Mouse (Mus musculus): ENCODE data around the gene Umps. TPM values are rescaled to one million over a fixed set of nuclear protein-coding genes. Genes with fewer than 3 reads are reported as not detected.

Gene Umps
- polyA plus RNA-seq, 1 experiment from 2014 or later, result 66.3 TPM

DNA sequence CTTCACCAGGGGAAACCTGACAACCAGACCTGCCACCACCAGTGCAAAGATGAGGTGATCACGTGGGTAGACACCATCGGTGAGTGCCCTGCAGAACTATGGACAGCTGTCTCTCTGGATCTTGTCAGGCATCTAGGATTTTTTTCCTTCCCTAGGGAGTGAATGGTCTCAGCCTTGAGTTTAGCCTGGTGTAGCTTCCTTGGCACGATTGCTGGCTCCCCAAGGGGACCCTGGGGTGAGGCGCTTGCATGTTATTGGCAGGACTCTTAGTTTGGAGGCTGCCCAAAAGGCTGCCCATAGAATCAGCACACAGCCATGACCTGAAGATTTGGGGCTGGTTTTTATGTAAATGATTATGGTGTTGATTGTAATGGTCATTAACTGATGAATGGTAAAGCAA, 22.7 kb downstream of the Umps start:
- Histone ChIP-seq H3K27ac (ENCODE audit: low read length) (no peak overlapping the region), H3K4me1 (ENCODE audit: insufficient read depth, low read length) (peaks cover 49% of the 10 kb centered on the region)

DNA sequence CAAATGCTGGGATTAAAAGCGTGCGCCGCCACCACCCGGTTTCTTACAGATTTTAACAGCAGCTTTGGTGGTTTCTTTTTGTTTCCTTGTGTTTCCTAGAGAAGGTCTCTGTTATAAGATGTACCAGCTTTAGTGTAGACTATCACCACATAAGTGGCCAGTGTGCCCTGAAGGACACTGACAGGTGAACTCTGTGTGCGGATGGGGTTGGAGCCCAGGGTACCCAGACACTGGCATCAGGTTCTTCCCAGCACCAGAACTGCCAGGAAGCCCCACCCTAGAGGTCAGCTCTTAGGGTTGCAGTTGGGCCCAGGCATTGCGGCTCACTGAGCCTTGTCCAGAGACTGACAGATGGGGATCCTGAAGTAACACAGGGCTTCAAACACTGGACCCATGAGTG, 23.4 kb downstream of the Umps start:
- 96% methylated on average over 6 of the region's 6 CpGs for WGBS
- Histone ChIP-seq H3K9me3 (ENCODE audit: low read length) (no peaks in the 10 kb centered on the region), H3K27me3 (ENCODE audit: insufficient read depth, low read length) (no peaks in the 10 kb centered on the region), H3K36me3 (ENCODE audit: insufficient read depth, low read length) (no peaks in the 10 kb centered on the region), H3K4me1 (ENCODE audit: insufficient read depth, low read length) (peaks cover 56% of the 10 kb centered on the region), H3K9ac (replicated peaks; ENCODE audit: low read length) (no peak overlapping the region), H3K27ac (ENCODE audit: low read length) (no peak overlapping the region), H3K4me2 (replicated peaks; ENCODE audit: low read depth, low read length) (no peak overlapping the region), H3K4me3 (ENCODE audit: low read length) (no peak overlapping the region)
- no peak for ATAC-seq (ENCODE audit: low FRiP score, low TSS enrichment)

More for the DNA sequence above, 22.7 kb downstream of the Umps start:
- no peak for ATAC-seq (ENCODE audit: low FRiP score, low TSS enrichment)
- Histone ChIP-seq H3K9ac (replicated peaks; ENCODE audit: low read length) (no peak overlapping the region), H3K36me3 (ENCODE audit: insufficient read depth, low read length) (peaks cover 5% of the 10 kb centered on the region; the same call in 1 of the 2 replicates), H3K4me3 (ENCODE audit: low read length) (no peak overlapping the region), H3K27me3 (ENCODE audit: insufficient read depth, low read length) (no peaks in the 10 kb centered on the region), H3K4me2 (replicated peaks; ENCODE audit: low read depth, low read length) (no peak overlapping the region), H3K9me3 (ENCODE audit: low read length) (no peaks in the 10 kb centered on the region)
- WGBS, result 87% methylated on average over 4 of the region's 4 CpGs

GRCm38 (mm10) chr16:33942341-33942740, 24.5 kb downstream of the Umps start:
- peak overlapping the region; percentile 76; the same call in 1 of the 2 replicates for H3K27ac ChIP-seq (ENCODE audit: low read length)
- no peaks in the 10 kb centered on the region; the same call in 1 of the 2 replicates for H3K27me3 ChIP-seq (ENCODE audit: insufficient read depth, low read length)
- H3K4me1 ChIP-seq (ENCODE audit: insufficient read depth, low read length), result peaks cover 62% of the 10 kb centered on the region
- H3K4me3 ChIP-seq (ENCODE audit: low read length), result no peak overlapping the region
- H3K9ac ChIP-seq (replicated peaks; ENCODE audit: low read length), result no peak overlapping the region
- H3K4me2 ChIP-seq (replicated peaks; ENCODE audit: low read depth, low read length), result no peak overlapping the region
- no peak for ATAC-seq (ENCODE audit: low FRiP score, low TSS enrichment)
- no peaks in the 10 kb centered on the region for H3K9me3 ChIP-seq (ENCODE audit: low read length)
- H3K36me3 ChIP-seq (ENCODE audit: insufficient read depth, low read length), result no peaks in the 10 kb centered on the region
- WGBS, result 34% methylated on average over 11 of the region's 11 CpGs

DNA sequence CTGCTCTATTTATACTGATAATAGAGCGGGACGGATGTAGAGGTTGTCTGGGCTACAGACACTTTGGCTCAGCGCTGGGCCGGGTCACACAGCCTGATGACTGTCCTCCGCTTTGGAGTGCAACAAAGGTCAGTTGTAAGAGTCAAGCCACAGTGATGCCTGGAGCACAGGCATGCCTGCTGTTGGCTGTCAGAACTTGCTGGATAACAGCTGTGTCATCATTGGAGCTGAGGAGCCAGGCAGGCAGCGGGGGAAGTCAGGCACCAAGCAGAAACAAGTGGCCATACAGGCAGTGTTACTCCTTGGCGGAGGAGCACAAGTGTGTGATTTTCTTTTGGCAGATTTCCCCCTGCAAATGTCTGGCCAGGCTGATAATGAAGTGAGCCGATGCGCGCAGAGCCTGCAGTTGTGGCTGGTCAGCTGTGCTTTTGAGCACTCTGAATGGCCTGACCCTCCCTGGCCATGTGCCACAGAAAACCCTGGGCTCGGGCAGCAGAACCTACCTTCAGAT, 25.5 kb downstream of the Umps start:
- Histone ChIP-seq H3K4me3 (ENCODE audit: low read length) (no peak overlapping the region), H3K9ac (replicated peaks; ENCODE audit: low read length) (no peak overlapping the region), H3K4me2 (replicated peaks; ENCODE audit: low read depth, low read length) (no peak overlapping the region), H3K27me3 (ENCODE audit: insufficient read depth, low read length) (no peaks in the 10 kb centered on the region; the same call in 1 of the 2 replicates), H3K27ac (ENCODE audit: low read length) (peak overlapping the region; percentile 76), H3K4me1 (ENCODE audit: insufficient read depth, low read length) (peaks cover 62% of the 10 kb centered on the region), H3K9me3 (ENCODE audit: low read length) (no peaks in the 10 kb centered on the region), H3K36me3 (ENCODE audit: insufficient read depth, low read length) (no peaks in the 10 kb centered on the region)
- 26% methylated on average over 11 of the region's 11 CpGs for WGBS
- peak; percentile 49 for ATAC-seq (ENCODE audit: low FRiP score, low TSS enrichment)

GRCm38 (mm10) chr16:33940095-33940494, 26.7 kb downstream of the Umps start:
- Histone ChIP-seq H3K4me3 (ENCODE audit: low read length) (no peak overlapping the region), H3K27me3 (ENCODE audit: insufficient read depth, low read length) (no peaks in the 10 kb centered on the region; the same call in 1 of the 2 replicates), H3K9me3 (ENCODE audit: low read length) (no peaks in the 10 kb centered on the region), H3K27ac (ENCODE audit: low read length) (0 out of 2 replicates have a peak overlapping the region, but pooled peaks have one; percentile 33), H3K36me3 (ENCODE audit: insufficient read depth, low read length) (no peaks in the 10 kb centered on the region), H3K9ac (replicated peaks; ENCODE audit: low read length) (no peak overlapping the region), H3K4me1 (ENCODE audit: insufficient read depth, low read length) (peaks cover 54% of the 10 kb centered on the region), H3K4me2 (replicated peaks; ENCODE audit: low read depth, low read length) (no peak overlapping the region)
- WGBS, result 62% methylated on average over 5 of the region's 5 CpGs
- no peak for ATAC-seq (ENCODE audit: low FRiP score, low TSS enrichment)

- Histone ChIP-seq H3K27me3 (ENCODE audit: insufficient read depth, low read length) (no peaks in the 10 kb centered on the region; the same call in 1 of the 2 replicates), H3K9me3 (ENCODE audit: low read length) (no peaks in the 10 kb centered on the region), H3K36me3 (ENCODE audit: insufficient read depth, low read length) (no peaks in the 10 kb centered on the region), H3K27ac (ENCODE audit: low read length) (0 out of 2 replicates have a peak overlapping the region, but pooled peaks have one; percentile 33), H3K9ac (replicated peaks; ENCODE audit: low read length) (no peak overlapping the region; the same call in 1 of the 2 replicates), H3K4me2 (replicated peaks; ENCODE audit: low read depth, low read length) (no peak overlapping the region), H3K4me3 (ENCODE audit: low read length) (no peak overlapping the region), H3K4me1 (ENCODE audit: insufficient read depth, low read length) (peaks cover 58% of the 10 kb centered on the region)
- WGBS, result 12% methylated on average over 9 of the region's 9 CpGs
- 0 out of 2 replicates have a peak, but pooled peaks have one; percentile 8 for ATAC-seq (ENCODE audit: low FRiP score, low TSS enrichment)
Measured at GRCm38 (mm10) chr16:33939636-33940035, 27.2 kb downstream of the Umps start.

DNA sequence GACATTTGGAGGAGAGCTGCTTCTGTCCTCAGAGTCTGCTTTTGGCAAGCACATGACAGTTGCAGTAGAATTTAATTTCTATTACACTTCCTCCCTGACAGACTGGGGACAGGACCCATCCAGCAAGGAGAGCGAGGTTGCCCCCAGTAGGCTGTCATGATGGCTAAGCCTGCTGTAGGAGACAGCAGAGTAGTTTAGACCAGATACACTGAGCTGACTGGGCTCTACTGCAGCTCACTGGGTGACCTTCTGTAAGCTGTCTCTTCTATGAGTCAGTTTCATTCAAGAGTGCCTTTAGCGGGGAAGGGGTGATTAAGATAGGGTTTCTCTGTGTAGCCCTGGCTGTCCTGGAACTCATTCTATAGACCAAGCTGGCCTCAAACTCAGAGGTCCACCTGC, 27.7 kb downstream of the Umps start:
- ATAC-seq (ENCODE audit: low FRiP score, low TSS enrichment), result no peak
- no peak overlapping the region for H3K4me3 ChIP-seq (ENCODE audit: low read length)
- WGBS, result 58% methylated on average over 2 of the region's 2 CpGs
- no peak overlapping the region for H3K4me2 ChIP-seq (replicated peaks; ENCODE audit: low read depth, low read length)
- peaks cover 62% of the 10 kb centered on the region for H3K4me1 ChIP-seq (ENCODE audit: insufficient read depth, low read length)
- no peaks in the 10 kb centered on the region for H3K36me3 ChIP-seq (ENCODE audit: insufficient read depth, low read length)
- H3K27me3 ChIP-seq (ENCODE audit: insufficient read depth, low read length), result no peaks in the 10 kb centered on the region; the same call in 1 of the 2 replicates
- no peak overlapping the region for H3K27ac ChIP-seq (ENCODE audit: low read length)
- no peaks in the 10 kb centered on the region for H3K9me3 ChIP-seq (ENCODE audit: low read length)
- H3K9ac ChIP-seq (replicated peaks; ENCODE audit: low read length), result no peak overlapping the region

GRCm38 (mm10) chr16:33938311-33939132, 28.3 kb downstream of the Umps start:
- H3K9ac ChIP-seq (replicated peaks; ENCODE audit: low read length), result no peak overlapping the region
- H3K27ac ChIP-seq (ENCODE audit: low read length), result 0 out of 2 replicates have a peak overlapping the region, but pooled peaks have one; percentile 16
- H3K4me2 ChIP-seq (replicated peaks; ENCODE audit: low read depth, low read length), result no peak overlapping the region
- H3K9me3 ChIP-seq (ENCODE audit: low read length), result no peaks in the 10 kb centered on the region
- 51% methylated on average over 12 of the region's 12 CpGs for WGBS
- H3K36me3 ChIP-seq (ENCODE audit: insufficient read depth, low read length), result no peaks in the 10 kb centered on the region
- H3K27me3 ChIP-seq (ENCODE audit: insufficient read depth, low read length), result no peaks in the 10 kb centered on the region; the same call in 1 of the 2 replicates
- no peak overlapping the region for H3K4me3 ChIP-seq (ENCODE audit: low read length)
- ATAC-seq (ENCODE audit: low FRiP score, low TSS enrichment), result no peak
- H3K4me1 ChIP-seq (ENCODE audit: insufficient read depth, low read length), result peaks cover 64% of the 10 kb centered on the region

DNA sequence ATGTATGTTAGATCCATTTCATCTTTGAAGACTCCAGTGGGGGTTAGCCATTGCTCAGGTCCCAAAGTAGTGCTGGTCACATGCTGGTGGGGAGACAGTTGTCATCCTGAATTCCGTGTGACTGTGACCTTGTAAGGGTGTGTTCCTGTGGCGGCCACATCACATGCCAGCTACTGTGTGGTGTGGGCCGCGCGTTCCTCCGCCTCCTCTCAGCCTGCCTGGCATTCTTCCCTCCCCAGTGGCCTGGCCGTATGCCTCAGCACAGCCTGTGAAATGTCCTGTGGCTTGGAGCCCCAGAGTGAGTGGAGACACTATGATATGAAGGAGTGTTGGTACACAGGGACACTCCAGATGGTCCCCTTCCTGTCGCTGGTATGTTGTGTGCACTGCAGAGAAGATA, 29.3 kb downstream of the Umps start:
- H3K4me1 ChIP-seq (ENCODE audit: insufficient read depth, low read length), result peaks cover 60% of the 10 kb centered on the region
- no peaks in the 10 kb centered on the region for H3K9me3 ChIP-seq (ENCODE audit: low read length)
- H3K9ac ChIP-seq (replicated peaks; ENCODE audit: low read length), result no peak overlapping the region
- no peaks in the 10 kb centered on the region; the same call in 1 of the 2 replicates for H3K27me3 ChIP-seq (ENCODE audit: insufficient read depth, low read length)
- WGBS, result 76% methylated on average over 8 of the region's 8 CpGs
- no peak for ATAC-seq (ENCODE audit: low FRiP score, low TSS enrichment)
- H3K27ac ChIP-seq (ENCODE audit: low read length), result no peak overlapping the region
- H3K4me3 ChIP-seq (ENCODE audit: low read length), result no peak overlapping the region
- H3K36me3 ChIP-seq (ENCODE audit: insufficient read depth, low read length), result no peaks in the 10 kb centered on the region
- H3K4me2 ChIP-seq (replicated peaks; ENCODE audit: low read depth, low read length), result no peak overlapping the region

DNA sequence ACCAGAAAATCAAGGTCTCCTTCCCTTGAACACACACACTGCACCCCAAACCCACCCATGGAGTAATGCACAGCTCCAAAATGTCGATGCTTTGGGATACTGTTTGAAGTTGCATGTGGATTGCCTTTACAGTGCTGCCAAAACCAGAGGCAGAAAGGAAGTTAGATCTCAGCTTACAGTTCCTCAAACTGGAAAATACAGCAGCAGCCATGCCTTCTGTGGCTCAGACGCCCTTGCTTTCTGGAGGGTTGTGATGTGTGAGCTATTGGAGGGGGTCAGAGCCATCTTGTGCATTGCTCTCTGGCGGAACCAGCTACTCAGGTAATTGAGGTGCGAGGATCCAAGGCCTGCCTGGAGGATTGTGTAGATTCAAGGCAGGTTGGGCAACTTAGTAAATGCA, 30.0 kb downstream of the Umps start:
- Histone ChIP-seq H3K27ac (ENCODE audit: low read length) (no peak overlapping the region), H3K36me3 (ENCODE audit: insufficient read depth, low read length) (no peaks in the 10 kb centered on the region), H3K4me2 (replicated peaks; ENCODE audit: low read depth, low read length) (no peak overlapping the region), H3K4me1 (ENCODE audit: insufficient read depth, low read length) (peaks cover 55% of the 10 kb centered on the region), H3K27me3 (ENCODE audit: insufficient read depth, low read length) (no peaks in the 10 kb centered on the region; the same call in 1 of the 2 replicates), H3K9me3 (ENCODE audit: low read length) (no peaks in the 10 kb centered on the region), H3K9ac (replicated peaks; ENCODE audit: low read length) (no peak overlapping the region), H3K4me3 (ENCODE audit: low read length) (no peak overlapping the region)
- WGBS, result 76% methylated on average over 4 of the region's 4 CpGs
- no peak for ATAC-seq (ENCODE audit: low FRiP score, low TSS enrichment)

Data from kidney, embryonic 16.5 days (tissue).